Mouse (Mus musculus) heart, postnatal 0 days (tissue): ENCODE results near the gene Rxylt1.

Experiments
- CTCF ChIP-seq: IDR thresholded peaks from 2 replicates; pipeline ENCODE4 v1.5.1; 2016; ENCODE audit warnings: antibody characterized with exemption, control low read depth, low read depth
- EP300 ChIP-seq: IDR thresholded peaks from 2 replicates; pipeline ENCODE4 v1.6.1; 2016; ENCODE audit warnings: antibody characterized with exemption, low read depth

- TF ChIP-seq CTCF (no peak), EP300 (no peak)
These were observed 22.3 kb upstream of the Rxylt1 start for GRCm38 (mm10) chr10:122119451-122119850.
